Mouse (Mus musculus): Measurements from ENCODE around the gene Oscar. TPM values are rescaled to one million over a fixed set of nuclear protein-coding genes. Genes with fewer than 3 reads are reported as not detected.
"Not testable (repeated sequence)": the region's sequence is repeated elsewhere in the genome, so short reads cannot be mapped to it uniquely, and the experiment has no call there.

Gene Oscar
- polyA plus RNA-seq, 1 experiment from 2014 or later: 0.27 TPM

GRCm38 (mm10) chr7:3578952-3579546 lies 36.9 kb downstream of the Oscar start:
- Histone ChIP-seq H3K27ac (no peak overlapping the region), H3K9ac (no peak overlapping the region), H3K4me3 (no peak overlapping the region), H3K36me3 (no peaks in the 10 kb centered on the region), H3K9me3 (replicated peaks) (no peaks in the 10 kb centered on the region), H3K4me2 (replicated peaks) (no peak overlapping the region), H3K27me3 (no peaks in the 10 kb centered on the region), H3K4me1 (no peaks in the 10 kb centered on the region)
- ATAC-seq (ENCODE audit: low FRiP score): no peak
- WGBS: 66% methylated on average over 6 of the region's 6 CpGs

- no peaks in the 10 kb centered on the region for H3K9me3 ChIP-seq (replicated peaks)
- H3K4me3 ChIP-seq: no peak overlapping the region
- no peaks in the 10 kb centered on the region for H3K27me3 ChIP-seq
- H3K4me2 ChIP-seq (replicated peaks): no peak overlapping the region
- H3K4me1 ChIP-seq: no peaks in the 10 kb centered on the region
- 79% methylated on average over 2 of the region's 2 CpGs for WGBS
- no peak overlapping the region for H3K27ac ChIP-seq
- no peak overlapping the region for H3K9ac ChIP-seq
- ATAC-seq (ENCODE audit: low FRiP score): no peak
- H3K36me3 ChIP-seq: no peaks in the 10 kb centered on the region
These were observed 37.8 kb downstream of the Oscar start for GRCm38 (mm10) chr7:3578196-3578595.

- Histone ChIP-seq H3K9me3 (replicated peaks) (no peaks in the 10 kb centered on the region), H3K4me1 (no peaks in the 10 kb centered on the region), H3K27ac (no peak overlapping the region), H3K4me2 (replicated peaks) (no peak overlapping the region), H3K27me3 (no peaks in the 10 kb centered on the region), H3K9ac (no peak overlapping the region), H3K4me3 (no peak overlapping the region), H3K36me3 (no peaks in the 10 kb centered on the region)
- WGBS: 80% methylated on average over 5 of the region's 5 CpGs
- no peak for ATAC-seq (ENCODE audit: low FRiP score)
These were observed 39.4 kb downstream of the Oscar start for GRCm38 (mm10) chr7:3576354-3577124.

GRCm38 (mm10) chr7:3574216-3574615 lies 41.7 kb downstream of the Oscar start:
- Histone ChIP-seq H3K4me1 (no peaks in the 10 kb centered on the region), H3K36me3 (no peaks in the 10 kb centered on the region), H3K4me3 (no peak overlapping the region), H3K27me3 (no peaks in the 10 kb centered on the region), H3K9ac (no peak overlapping the region), H3K4me2 (replicated peaks) (no peak overlapping the region), H3K9me3 (replicated peaks) (no peaks in the 10 kb centered on the region), H3K27ac (no peak overlapping the region)
- 63% methylated on average over 5 of the region's 5 CpGs for WGBS
- ATAC-seq (ENCODE audit: low FRiP score): no peak

GRCm38 (mm10) chr7:3571847-3572246 lies 44.1 kb downstream of the Oscar start:
- Histone ChIP-seq H3K9ac (no peak overlapping the region), H3K4me3 (no peak overlapping the region), H3K9me3 (replicated peaks) (no peaks in the 10 kb centered on the region), H3K27ac (no peak overlapping the region), H3K36me3 (no peaks in the 10 kb centered on the region), H3K4me2 (replicated peaks) (no peak overlapping the region), H3K27me3 (no peaks in the 10 kb centered on the region), H3K4me1 (no peaks in the 10 kb centered on the region)
- 89% methylated on average over 1 of the region's 1 CpGs for WGBS
- no peak for ATAC-seq (ENCODE audit: low FRiP score)

- not testable (repeated sequence) for H3K9ac ChIP-seq; H3K9me3 ChIP-seq (replicated peaks); H3K27ac ChIP-seq; H3K36me3 ChIP-seq; H3K4me2 ChIP-seq (replicated peaks); H3K4me1 ChIP-seq; ATAC-seq (ENCODE audit: low FRiP score); H3K4me3 ChIP-seq; H3K27me3 ChIP-seq
- 87% methylated on average over 3 of the region's 3 CpGs for WGBS
These were observed 45.4 kb downstream of the Oscar start for GRCm38 (mm10) chr7:3570580-3570979.

GRCm38 (mm10) chr7:3569725-3570124 lies 46.2 kb downstream of the Oscar start:
- Histone ChIP-seq H3K27me3 (no peaks in the 10 kb centered on the region), H3K36me3 (no peaks in the 10 kb centered on the region), H3K4me1 (no peaks in the 10 kb centered on the region), H3K9me3 (replicated peaks) (no peaks in the 10 kb centered on the region), H3K4me3 (no peak overlapping the region), H3K9ac (no peak overlapping the region), H3K4me2 (replicated peaks) (no peak overlapping the region), H3K27ac (no peak overlapping the region)
- WGBS: 70% methylated on average over 6 of the region's 6 CpGs
- ATAC-seq (ENCODE audit: low FRiP score): no peak

- no peaks in the 10 kb centered on the region for H3K4me1 ChIP-seq
- 7% methylated on average over 2 of the region's 2 CpGs for WGBS
These were observed 48.6 kb downstream of the Oscar start for GRCm38 (mm10) chr7:3567336-3567735.

More at GRCm38 (mm10) chr7:3567336-3567735, 48.6 kb downstream of the Oscar start:
- no peak overlapping the region for H3K4me3 ChIP-seq
- H3K9me3 ChIP-seq (replicated peaks): no peaks in the 10 kb centered on the region
- H3K36me3 ChIP-seq: no peaks in the 10 kb centered on the region
- no peak overlapping the region for H3K27ac ChIP-seq
- no peak for ATAC-seq (ENCODE audit: low FRiP score)
- H3K27me3 ChIP-seq: no peaks in the 10 kb centered on the region
- no peak overlapping the region for H3K4me2 ChIP-seq (replicated peaks)
- no peak overlapping the region for H3K9ac ChIP-seq

Small RNA genes lying within 50 kb of the gene (microRNA-seq; reads per million reads assigned to microRNA genes)
- gene Gm25100 (not detected), gene Mir3572 (2.4 reads per million)

Other genes starting within 250 kb of the Oscar start
- 7.9 and 8.6 TPM in 2 replicates for gene Cacng8, start 225.5 kb downstream of the Oscar start, polyA plus RNA-seq (2016; fragmentation: Nextera tagmentation; extraction: Ambion mirVana)
- gene Cacng6, start 192.0 kb downstream of the Oscar start, polyA plus RNA-seq (2016; fragmentation: Nextera tagmentation; extraction: Ambion mirVana): 0.27 and 1.4 TPM in 2 replicates
- not detected in 2 replicates for gene Tarm1, start 113.5 kb downstream of the Oscar start, polyA plus RNA-seq (2016; fragmentation: Nextera tagmentation; extraction: Ambion mirVana)
- gene Ndufa3, start 1.2 kb upstream of the Oscar start, polyA plus RNA-seq (2016; fragmentation: Nextera tagmentation; extraction: Ambion mirVana): 267 and 378 TPM in 2 replicates
- gene Tfpt, start 13.8 kb upstream of the Oscar start, polyA plus RNA-seq (2016; fragmentation: Nextera tagmentation; extraction: Ambion mirVana): 38.1 and 45.0 TPM in 2 replicates
- gene Prpf31, start 13.8 kb upstream of the Oscar start, polyA plus RNA-seq (2016; fragmentation: Nextera tagmentation; extraction: Ambion mirVana): 114 and 115 TPM in 2 replicates
- gene Cnot3, start 29.1 kb upstream of the Oscar start, polyA plus RNA-seq (2016; fragmentation: Nextera tagmentation; extraction: Ambion mirVana): 58.1 and 59.3 TPM in 2 replicates
- gene Leng1, start 49.7 kb upstream of the Oscar start, polyA plus RNA-seq (2016; fragmentation: Nextera tagmentation; extraction: Ambion mirVana): 20.7 and 21.4 TPM in 2 replicates
- gene Tmc4, start 61.4 kb upstream of the Oscar start, polyA plus RNA-seq (2016; fragmentation: Nextera tagmentation; extraction: Ambion mirVana): 5.5 and 6.7 TPM in 2 replicates
- gene Tsen34, start 76.7 kb upstream of the Oscar start, polyA plus RNA-seq (2016; fragmentation: Nextera tagmentation; extraction: Ambion mirVana): 217 and 228 TPM in 2 replicates
- gene Mboat7, start 77.4 kb upstream of the Oscar start, polyA plus RNA-seq (2016; fragmentation: Nextera tagmentation; extraction: Ambion mirVana): 50.8 and 57.4 TPM in 2 replicates
- gene Rps9, start 87.8 kb upstream of the Oscar start, polyA plus RNA-seq (2016; fragmentation: Nextera tagmentation; extraction: Ambion mirVana): 989 and 1,031 TPM in 2 replicates
- gene Pirb, start 104.2 kb upstream of the Oscar start, polyA plus RNA-seq (2016; fragmentation: Nextera tagmentation; extraction: Ambion mirVana): 0.19 and 0.30 TPM in 2 replicates
- not detected in 2 replicates for gene Gm15448, start 209.5 kb upstream of the Oscar start, polyA plus RNA-seq (2016; fragmentation: Nextera tagmentation; extraction: Ambion mirVana)
- gene Pira2, start 228.9 kb upstream of the Oscar start, polyA plus RNA-seq (2016; fragmentation: Nextera tagmentation; extraction: Ambion mirVana): 0.10 TPM in 1 of 2 replicates, not detected in the other

Measured in hindbrain, embryonic 12.5 days (tissue).